Mouse (Mus musculus): ENCODE data around the gene Sirt6.

Sirt6 gene

DNA sequence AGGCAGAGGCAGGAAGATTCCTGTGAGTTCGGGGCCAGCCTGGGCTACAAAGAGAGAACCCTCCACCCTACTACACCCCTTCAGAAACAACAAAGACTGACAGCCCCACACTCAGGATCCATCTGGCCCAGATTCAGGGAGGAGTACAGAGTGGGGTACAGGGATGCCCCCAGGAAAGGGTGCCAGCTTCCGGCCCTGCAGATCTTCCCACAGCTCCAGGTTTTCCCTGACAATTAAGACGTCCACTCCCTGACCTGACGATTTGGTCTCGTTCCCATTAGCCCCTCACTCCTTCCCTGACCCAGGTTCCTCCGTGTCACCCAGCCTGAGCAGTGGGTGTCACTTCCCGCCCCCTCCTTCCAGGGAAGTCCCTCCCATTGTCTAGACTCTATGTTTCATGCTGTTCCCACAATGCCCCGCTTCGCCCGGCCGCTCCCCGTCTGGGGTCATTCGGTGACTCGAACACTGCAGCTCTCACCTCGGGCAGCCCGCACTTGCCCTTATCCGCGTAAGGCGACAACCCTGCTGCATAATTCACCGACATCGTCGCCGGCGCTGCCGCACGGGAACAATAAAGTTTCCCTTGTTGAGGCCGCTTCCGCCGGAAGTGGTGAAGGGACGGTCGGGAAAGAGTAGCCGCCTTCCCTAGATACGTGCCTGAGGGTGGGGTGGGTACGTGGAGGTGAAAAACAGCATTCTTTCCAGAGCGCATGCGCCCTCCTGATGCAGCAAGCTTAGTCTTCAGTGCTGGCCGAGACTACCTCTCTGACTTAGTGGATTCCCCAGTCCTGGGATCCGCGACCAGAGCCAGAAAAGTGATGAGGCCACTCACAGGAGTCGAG, at the start of gene Sirt6:
TSS of gene Sirt6 (minus strand) at position 804 of the 842 bp plus-strand sequence.
- peak; percentile 96 to 98 for DNase-seq

- peak in 1 of 2 experiments; percentile 25 for DNase-seq
Measured at GRCm38 (mm10) chr10:81656174-81656573, 28.6 kb upstream of the Sirt6 start.

GRCm38 (mm10) chr10:81655178-81655577, 27.6 kb upstream of the Sirt6 start:
- DNase-seq, result peak in 1 of 2 experiments; percentile 23

GRCm38 (mm10) chr10:81648803-81649775, 21.5 kb upstream of the Sirt6 start, which contains the start of gene Gm10778:
TSS of gene Gm10778 (plus strand) at chr10:81649059.
- DNase-seq, result peak; percentile 90 to 94

- DNase-seq, result peak; percentile 42 to 65
Measured at GRCm38 (mm10) chr10:81646015-81646555, 18.5 kb upstream of the Sirt6 start.

- DNase-seq, result peak in 1 of 2 experiments; percentile 5
Measured at GRCm38 (mm10) chr10:81645391-81645790, 17.8 kb upstream of the Sirt6 start.

- peak in 1 of 2 experiments; percentile 30 for DNase-seq
Measured at GRCm38 (mm10) chr10:81644716-81645115, 17.1 kb upstream of the Sirt6 start.

GRCm38 (mm10) chr10:81644162-81644561, 16.6 kb upstream of the Sirt6 start:
- no peak for DNase-seq

GRCm38 (mm10) chr10:81643449-81644055, 16.0 kb upstream of the Sirt6 start:
- DNase-seq, result peak; percentile 96 to 99

GRCm38 (mm10) chr10:81642648-81643448, 15.3 kb upstream of the Sirt6 start:
- peak in 1 of 2 experiments; percentile 39 for DNase-seq

DNA sequence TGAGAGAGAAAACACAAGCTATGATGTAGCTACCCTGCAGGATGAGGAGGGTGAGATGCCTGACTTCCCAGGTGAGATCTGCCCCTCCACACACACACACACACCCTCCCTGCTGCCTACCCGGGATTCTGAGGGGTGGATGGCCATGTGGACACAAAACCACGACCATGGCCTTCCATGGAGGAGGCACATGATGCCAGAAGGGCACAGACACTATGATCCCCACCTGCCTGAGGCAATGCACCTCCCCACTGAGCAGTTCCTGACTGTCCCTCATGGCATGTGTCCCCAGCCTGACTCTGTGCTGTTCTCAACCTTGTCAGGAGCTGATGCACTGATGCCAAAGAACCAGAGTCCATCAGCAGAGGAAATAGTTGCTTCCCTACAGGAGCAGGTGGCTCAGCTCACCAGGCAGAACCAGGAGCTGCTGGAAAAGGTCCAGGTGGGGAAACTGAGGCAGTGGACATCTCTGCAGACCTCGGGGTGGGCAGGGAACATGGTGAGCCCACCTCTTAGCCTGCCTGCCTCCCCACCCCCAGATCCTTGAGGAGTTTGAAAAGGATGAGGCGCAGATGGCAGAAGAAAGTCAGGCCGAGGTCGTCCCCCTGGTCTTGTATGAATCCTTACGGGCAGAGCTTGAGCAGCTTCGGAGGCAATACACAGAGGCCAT, 14.5 kb upstream of the Sirt6 start:
- DNase-seq, result peak in 1 of 2 experiments; percentile 45

DNA sequence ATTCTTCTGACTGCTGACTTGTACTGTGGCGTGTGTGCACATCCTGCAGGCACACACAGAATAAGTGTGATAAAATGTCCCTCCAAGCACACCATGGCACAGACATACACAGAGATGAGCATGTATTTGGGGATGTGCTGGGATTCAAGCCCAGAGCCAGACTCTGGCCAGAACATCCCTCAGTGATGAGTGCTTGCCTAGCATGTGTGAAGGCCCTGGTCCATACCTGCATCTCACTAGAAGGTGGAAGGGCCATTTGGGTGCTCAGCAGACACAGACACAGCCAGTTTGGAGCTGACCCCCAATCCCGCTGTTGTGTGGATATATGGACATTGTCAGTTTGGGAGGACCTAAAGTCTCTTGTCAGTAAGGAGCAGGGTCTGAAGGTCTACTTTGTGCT, 14.0 kb upstream of the Sirt6 start:
- peak in 1 of 2 experiments; percentile 30 for DNase-seq

GRCm38 (mm10) chr10:81640825-81641224, 13.2 kb upstream of the Sirt6 start:
- DNase-seq, result peak in 1 of 2 experiments; percentile 56

GRCm38 (mm10) chr10:81638101-81638500, 10.5 kb upstream of the Sirt6 start:
- peak in 1 of 2 experiments; percentile 28 for DNase-seq

DNA sequence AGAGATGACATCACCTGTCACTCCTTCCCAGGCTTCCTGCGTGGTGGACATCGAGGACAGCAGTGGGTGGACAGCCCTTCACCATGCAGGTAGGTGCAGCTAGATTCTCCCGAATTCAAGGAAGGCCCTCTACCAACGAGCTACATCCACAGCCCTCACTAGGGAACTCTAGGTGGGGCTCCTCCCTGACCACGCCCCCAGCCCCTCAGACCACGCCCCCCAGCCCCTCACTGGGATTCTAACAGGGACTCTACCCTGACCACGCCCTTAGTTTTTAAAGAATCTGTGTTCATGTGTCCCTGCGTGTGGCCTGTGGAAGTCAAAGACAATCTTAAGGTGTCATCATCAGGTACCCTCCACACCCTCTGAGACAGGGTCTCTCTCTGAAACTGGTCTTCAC, 8.7 kb upstream of the Sirt6 start:
- no peak for DNase-seq

DNA sequence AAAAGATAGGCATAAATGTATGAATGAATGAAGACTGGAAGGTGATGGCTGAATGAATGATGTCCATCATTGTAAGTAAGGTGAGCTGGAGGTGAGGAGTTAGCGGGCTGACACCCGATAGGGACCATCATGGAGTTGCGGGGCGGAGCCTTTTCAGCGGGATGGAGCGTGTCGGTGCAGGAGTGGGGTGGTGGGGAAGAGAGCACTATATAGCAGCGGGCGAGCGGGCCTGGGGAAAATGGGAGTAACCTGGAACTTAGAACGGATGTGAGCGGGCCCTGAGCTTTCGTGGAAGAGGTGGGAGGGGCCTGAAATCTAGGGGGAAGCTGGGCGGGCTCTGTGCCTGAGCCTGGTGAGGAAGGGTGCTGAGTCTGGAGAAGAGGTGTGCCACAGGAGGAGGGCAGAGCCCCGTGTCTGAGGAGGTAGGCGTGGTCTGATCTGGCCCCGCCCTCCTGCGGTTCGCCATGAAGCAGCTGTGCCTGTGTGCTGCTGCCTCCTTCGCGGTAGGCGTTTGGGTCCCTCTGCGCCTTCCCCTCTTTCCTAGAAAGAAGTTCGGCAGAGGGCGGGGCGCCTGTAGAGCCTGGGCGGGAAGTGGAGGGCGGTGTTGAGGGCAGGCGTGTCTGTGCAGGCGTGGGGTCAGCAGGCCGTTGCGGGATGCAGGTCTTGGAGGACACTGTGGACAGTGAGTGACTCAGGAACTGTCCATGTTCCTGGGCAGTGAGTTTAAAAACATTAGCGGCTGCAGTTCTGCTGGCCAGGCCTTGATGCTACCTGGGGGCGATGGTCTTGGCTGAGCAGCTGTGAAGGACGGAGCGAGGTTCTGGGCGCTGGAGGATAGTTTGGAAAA, 5.9 kb upstream of the Sirt6 start:
- DNase-seq, result peak; percentile 90 to 93

DNA sequence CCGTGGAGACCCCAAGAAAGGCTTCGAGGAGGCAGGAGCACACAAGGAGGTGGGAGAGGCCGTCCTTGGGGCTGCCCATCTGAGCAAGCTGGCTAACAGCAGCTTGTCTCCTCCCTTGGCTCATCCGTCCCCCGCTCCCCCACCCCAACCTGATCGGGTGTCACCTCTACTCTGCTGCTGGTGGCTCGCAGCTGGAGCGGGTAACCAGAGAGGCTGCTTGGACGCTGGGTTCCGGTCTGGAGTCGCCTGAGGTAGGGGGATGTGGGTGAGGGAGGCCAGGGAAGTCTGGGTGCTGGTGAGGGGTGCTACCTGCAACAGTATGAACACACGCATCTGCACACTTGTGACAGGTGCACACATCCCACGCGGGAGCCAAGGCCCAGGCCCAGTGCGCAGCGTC, 793 bp upstream of the Sirt6 start, which contains the start of gene Ankrd24:
TSS of gene Ankrd24 (plus strand) at position 151 of the 400 bp plus-strand sequence.
- no peak for DNase-seq

DNA sequence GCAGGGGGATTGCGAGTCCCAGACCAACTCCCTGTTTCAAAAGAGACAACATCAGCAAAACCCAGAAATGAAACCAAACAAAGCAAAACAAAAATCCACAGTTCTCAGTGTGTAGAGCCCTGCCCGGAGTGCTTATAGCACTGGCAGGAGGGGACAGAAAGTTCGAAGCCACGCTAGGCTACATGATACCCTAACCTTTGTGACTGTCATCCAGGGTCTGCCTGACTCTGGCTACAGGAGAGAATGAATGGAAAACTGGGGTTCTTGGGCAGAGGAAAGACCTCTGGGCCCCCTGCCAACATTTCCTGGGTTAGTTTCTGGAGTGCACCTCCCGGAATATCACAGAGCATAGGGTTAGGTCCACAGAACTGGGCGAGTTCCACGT, 231 bp upstream of the Sirt6 start:
- peak in 1 of 2 experiments; percentile 43 for DNase-seq

DNA sequence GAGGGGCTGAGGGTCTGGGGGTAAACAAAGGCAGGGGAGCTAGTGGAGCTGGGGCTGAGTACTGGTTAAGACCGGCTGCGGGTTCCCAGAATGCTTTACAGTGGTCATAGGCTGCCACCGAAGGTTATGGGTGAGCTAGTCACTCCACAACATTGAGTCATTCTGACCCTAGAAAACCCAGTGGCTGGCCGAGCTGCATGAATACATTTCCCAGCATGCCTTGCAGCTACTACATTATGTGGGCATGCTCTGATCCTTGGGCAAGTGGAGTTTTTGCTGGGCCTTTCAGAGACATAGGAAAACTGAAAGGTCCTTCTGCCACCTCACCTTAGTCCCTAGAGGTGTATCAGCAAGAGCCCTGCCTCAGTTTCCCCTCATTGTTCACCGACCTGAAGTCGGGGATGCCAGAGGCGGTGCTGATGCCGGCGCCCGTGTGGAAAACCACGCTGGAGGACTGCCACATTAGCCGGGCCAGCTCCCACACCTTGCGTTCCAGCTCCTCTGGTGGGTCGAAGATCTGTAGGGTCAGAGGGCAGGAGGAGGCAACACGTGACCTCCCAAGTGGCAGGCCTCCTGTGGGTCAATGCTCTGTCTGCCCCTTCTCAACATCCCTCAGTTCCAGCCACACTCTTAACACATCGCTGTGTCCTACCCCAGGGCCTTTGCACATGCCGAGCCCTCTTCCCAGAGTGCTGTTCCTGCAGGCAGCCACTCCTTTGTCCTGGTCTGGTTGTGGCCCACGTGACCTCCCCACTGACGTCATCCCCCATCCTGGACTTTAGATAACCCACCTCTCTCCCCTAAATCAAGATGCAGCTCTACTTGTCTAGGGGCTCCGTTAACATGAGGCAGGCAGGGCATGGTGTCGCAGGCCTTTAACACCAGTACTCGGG, 1.2 kb downstream of the Sirt6 start:
- no peak for DNase-seq
